Mouse (Mus musculus) CH12.LX (cell line): ENCODE results near the gene Pcdh8.

ENCODE experiments used
- CHD2 ChIP-seq: IDR thresholded peaks from 2 replicates; pipeline ENCODE4 v1.6.1; 2011; ENCODE audit warnings: low read length, improper control_type of control experiment
- CTCF ChIP-seq, 2 experiments: IDR thresholded peaks in 1 of 2; conservative IDR thresholded peaks in 1 of 2; 2 replicates each; pipeline ENCODE4 v1.5.1; 2011 to 2012; ENCODE audit warnings: low read depth in 2 of 2, low read length in 2 of 2, improper control_type of control experiment in 1 of 2, inconsistent platforms in 1 of 2, mild to moderate bottlenecking in 1 of 2, moderate library complexity in 1 of 2

- TF ChIP-seq CHD2 (no peak), CTCF (conservative IDR thresholded peaks at IDR 0.05 in 1 of 2, IDR thresholded peaks at IDR 0.05 in 1 of 2; ENCODE audit: low read depth in 2 of 2, low read length in 2 of 2) (no peak)
These were observed 16.8 kb upstream of the Pcdh8 start for GRCm38 (mm10) chr14:79787918-79788317.
